Mouse (Mus musculus) stomach, embryonic 16.5 days (tissue): ENCODE measurements at regions not wholly inside any gene's neighbourhood (a gene's known extent, or its start where the extent isn't known, plus 50 kb on each side); places are given as distances from the start of the nearest gene placed in this dataset.

ENCODE experiments used
- ATAC-seq: fragments of 200-750 bp; cut with Nextera tagmentation; 2 replicates; pipeline ENCODE4 v1.8.0; 2017; ENCODE audit warnings: moderate number of reproducible peaks, moderate TSS enrichment; ENCODE audit not compliant: insufficient read depth, low FRiP score
- H3K27ac ChIP-seq: fragments of 300-500 bp; sonication (generic); 2 replicates; pipeline ENCODE4 v1.5.1; 2014; ENCODE audit warnings: low read length
- H3K27me3 ChIP-seq: fragments of 300-500 bp; sonication (generic); 2 replicates; pipeline ENCODE4 v1.6.1; 2014; ENCODE audit warnings: low read length, control low read depth, mixed read lengths; ENCODE audit not compliant: control insufficient read depth, insufficient read depth
- H3K36me3 ChIP-seq: fragments of 300-500 bp; sonication (generic); 2 replicates; pipeline ENCODE4 v1.6.1; 2014; ENCODE audit warnings: low read length; ENCODE audit not compliant: control insufficient read depth, insufficient read depth
- H3K4me1 ChIP-seq: fragments of 300-500 bp; sonication (generic); 2 replicates; pipeline ENCODE4 v1.6.1; 2014; ENCODE audit warnings: low read length, control low read depth, mixed read lengths; ENCODE audit not compliant: control insufficient read depth, insufficient read depth
- H3K4me2 ChIP-seq: fragments of 300-500 bp; sonication (generic); 2 replicates; pipeline ENCODE4 v1.6.1; 2014; ENCODE audit warnings: low read depth, low read length, mixed read lengths
- H3K4me3 ChIP-seq: fragments of 300-500 bp; sonication (generic); replicated peaks from 2 replicates; pipeline ENCODE4 v1.5.1; 2014; ENCODE audit warnings: mild to moderate bottlenecking, low read length
- H3K9ac ChIP-seq: fragments of 300-500 bp; sonication (generic); 2 replicates; pipeline ENCODE4 v1.6.1; 2014; ENCODE audit warnings: low read length
- H3K9me3 ChIP-seq: fragments of 300-500 bp; sonication (generic); replicated peaks from 2 replicates; pipeline ENCODE4 v1.6.1; 2016; ENCODE audit warnings: low read length, control low read depth; ENCODE audit not compliant: control insufficient read depth
- WGBS: fragments of 180-500 bp; shearing (Covaris S2); extraction: QIAGEN DNeasy Blood & Tissue Kit; methylation state at CpG from one replicate; pipeline ENCODE4 v1.1.7; 2014; 5-methylcytosine and 5-hydroxymethylcytosine counted together

DNA sequence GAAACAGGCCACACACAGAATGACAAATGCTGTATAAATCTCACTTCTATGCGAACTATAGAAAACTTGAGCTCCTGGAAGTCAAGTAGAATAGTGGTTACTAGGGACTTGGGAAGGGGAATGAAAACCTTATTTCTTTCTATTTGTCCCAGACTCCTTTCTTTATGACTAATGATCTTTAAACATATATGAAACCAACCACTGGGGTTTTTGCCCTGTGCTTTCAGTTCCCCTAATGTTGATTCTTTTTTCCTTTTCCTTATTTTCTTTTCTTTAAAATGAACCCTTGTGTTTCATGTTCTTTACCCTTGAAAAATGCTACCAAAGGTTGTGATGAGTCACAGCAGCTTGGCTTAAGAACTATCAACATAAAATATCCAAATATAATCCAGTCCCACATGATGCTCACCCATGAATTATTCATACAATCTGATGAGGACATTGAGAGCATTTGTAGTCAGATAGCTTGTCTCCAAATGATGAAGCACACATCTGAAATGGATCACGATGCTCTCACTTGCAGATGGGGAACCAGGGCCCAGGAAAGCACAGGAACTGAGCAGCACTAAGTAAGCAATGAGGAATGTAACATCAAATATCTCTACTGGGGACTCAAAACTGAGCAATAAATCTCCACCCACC, 470.2 kb upstream of the Ubash3b start:
- 64% methylated on average over 2 of the region's 2 CpGs for WGBS
- Histone ChIP-seq H3K4me3 (no peak overlapping the region), H3K27me3 (no peaks in the 10 kb centered on the region), H3K4me2 (no peak overlapping the region), H3K27ac (no peak overlapping the region), H3K9ac (no peak overlapping the region), H3K9me3 (no peaks in the 10 kb centered on the region), H3K36me3 (no peaks in the 10 kb centered on the region), H3K4me1 (no peaks in the 10 kb centered on the region)
- no peak for ATAC-seq

DNA sequence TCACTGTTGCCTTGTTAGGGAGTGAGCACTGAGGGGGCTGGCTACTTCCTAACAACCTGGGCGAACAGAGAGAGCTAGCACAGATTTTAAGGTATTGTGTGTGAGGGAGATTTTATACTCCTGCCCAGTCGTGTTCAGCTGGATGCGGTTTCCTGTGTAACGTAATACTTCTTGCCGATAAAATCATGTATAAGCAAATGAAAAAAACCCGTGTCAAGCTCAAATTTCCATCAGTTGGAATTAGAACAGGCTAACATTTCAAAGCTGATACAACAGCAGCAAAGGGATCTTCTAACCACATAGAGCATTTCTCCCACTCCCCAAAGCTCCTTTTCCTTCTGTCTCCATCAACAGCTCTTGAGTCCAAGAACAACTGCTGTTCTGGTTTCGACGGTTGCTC, 459.8 kb upstream of the Ubash3b start:
- no peak for ATAC-seq
- H3K9me3 ChIP-seq, result no peaks in the 10 kb centered on the region

DNA sequence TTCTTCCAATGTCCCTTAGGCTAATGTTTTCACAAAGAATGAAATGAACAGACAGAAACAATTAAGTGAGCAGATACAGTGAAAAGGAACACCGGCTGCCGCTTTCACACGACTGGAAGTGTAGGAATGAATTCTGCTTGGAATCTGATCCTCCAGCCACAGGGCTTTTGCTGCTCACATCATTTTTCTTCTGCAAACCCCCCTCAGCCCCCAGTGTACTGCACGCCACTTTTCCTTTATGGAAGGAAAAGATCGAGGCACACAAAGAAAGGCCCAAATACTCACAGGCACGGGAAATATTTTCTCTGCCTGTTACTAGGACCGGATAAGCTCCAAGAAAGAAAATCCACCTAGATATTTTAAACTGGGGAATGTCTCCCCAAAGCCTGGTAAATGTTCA, 452.5 kb upstream of the Ubash3b start:
- WGBS, result 33% methylated on average over 7 of the region's 7 CpGs
- H3K9me3 ChIP-seq, result no peaks in the 10 kb centered on the region
- H3K4me1 ChIP-seq, result 0 out of 2 replicates have a peak, but pooled peaks cover 15% of the 10 kb centered on the region
- H3K4me3 ChIP-seq, result no peak overlapping the region
- H3K36me3 ChIP-seq, result no peaks in the 10 kb centered on the region
- H3K27ac ChIP-seq, result peak overlapping the region; percentile 68
- no peak overlapping the region for H3K9ac ChIP-seq
- no peak for ATAC-seq
- H3K27me3 ChIP-seq, result no peaks in the 10 kb centered on the region
- H3K4me2 ChIP-seq, result 0 out of 2 replicates have a peak overlapping the region, but pooled peaks have one; percentile 17

More for the DNA sequence above, 459.8 kb upstream of the Ubash3b start:
- Histone ChIP-seq H3K4me3 (no peak overlapping the region), H3K36me3 (no peaks in the 10 kb centered on the region), H3K9ac (no peak overlapping the region), H3K4me2 (no peak overlapping the region), H3K27ac (no peak overlapping the region), H3K27me3 (no peaks in the 10 kb centered on the region), H3K4me1 (no peaks in the 10 kb centered on the region)
- WGBS, result 59% methylated on average over 8 of the region's 8 CpGs

DNA sequence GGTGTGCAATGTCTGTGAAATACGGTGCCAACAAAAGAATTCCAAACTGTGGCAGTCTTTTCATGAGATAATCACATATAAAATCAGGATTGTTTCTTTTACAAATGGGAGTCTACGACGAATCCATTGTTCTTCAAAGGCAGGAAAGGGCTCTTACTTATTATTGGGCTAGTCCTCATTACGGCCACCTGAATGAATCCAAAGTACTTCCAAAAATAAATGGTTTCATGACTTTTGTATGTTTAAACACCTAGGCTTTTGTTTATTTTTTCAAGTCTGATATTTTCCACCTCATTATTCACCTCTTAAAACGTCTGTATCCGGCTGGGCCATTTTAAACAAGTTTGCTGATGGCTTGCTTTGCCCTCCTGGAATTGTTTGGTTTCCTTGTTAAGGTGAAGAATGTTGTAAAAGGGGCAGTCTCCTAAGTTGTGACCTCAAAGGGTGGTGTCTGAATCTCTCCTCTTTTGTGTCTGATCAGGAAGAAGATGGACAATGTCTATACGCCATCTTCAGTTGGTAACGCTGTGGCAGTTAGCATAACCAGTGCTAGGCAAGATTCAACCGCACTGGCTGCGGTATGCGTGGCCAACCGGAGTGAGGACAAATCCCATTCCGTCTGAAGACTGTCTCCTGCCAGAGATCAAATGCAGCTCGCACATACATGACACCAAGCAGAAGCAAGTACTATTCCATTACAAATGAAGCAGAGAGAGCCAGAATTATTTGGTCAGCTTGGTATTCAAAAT, 451.5 kb upstream of the Ubash3b start:
- Histone ChIP-seq H3K9ac (no peak overlapping the region), H3K27ac (peak overlapping the region; percentile 49; the same call in 1 of the 2 replicates), H3K27me3 (no peaks in the 10 kb centered on the region), H3K4me2 (peak overlapping the region; percentile 56), H3K9me3 (no peaks in the 10 kb centered on the region), H3K4me3 (no peak overlapping the region), H3K36me3 (no peaks in the 10 kb centered on the region), H3K4me1 (0 out of 2 replicates have a peak, but pooled peaks cover 15% of the 10 kb centered on the region)
- 46% methylated on average over 14 of the region's 14 CpGs for WGBS
- no peak for ATAC-seq

DNA sequence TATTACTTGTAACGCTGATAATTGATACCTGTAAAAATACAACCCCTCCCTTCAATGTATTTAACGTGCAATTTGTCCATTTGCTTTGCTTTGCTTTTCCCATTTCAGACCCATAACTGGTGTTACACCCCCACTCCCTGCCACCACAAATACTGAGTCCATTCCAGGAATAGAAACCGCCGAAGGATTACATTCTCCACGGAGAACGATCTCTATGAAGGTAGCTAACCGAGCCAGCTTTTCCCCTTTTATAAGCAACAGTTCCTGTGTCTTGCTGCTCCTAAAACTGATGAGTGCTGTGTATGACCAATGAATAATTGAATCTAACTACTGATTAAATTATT, 450.9 kb upstream of the Ubash3b start:
- H3K9ac ChIP-seq, result no peak overlapping the region
- no peaks in the 10 kb centered on the region for H3K9me3 ChIP-seq
- no peaks in the 10 kb centered on the region for H3K27me3 ChIP-seq
- peak overlapping the region; percentile 18 for H3K4me3 ChIP-seq
- H3K4me1 ChIP-seq, result 0 out of 2 replicates have a peak, but pooled peaks cover 15% of the 10 kb centered on the region
- peak overlapping the region; percentile 56 for H3K4me2 ChIP-seq
- no peak overlapping the region for H3K27ac ChIP-seq
- peak; percentile 64; the same call in 1 of the 2 replicates for ATAC-seq
- H3K36me3 ChIP-seq, result no peaks in the 10 kb centered on the region
- 5% methylated on average over 7 of the region's 7 CpGs for WGBS

DNA sequence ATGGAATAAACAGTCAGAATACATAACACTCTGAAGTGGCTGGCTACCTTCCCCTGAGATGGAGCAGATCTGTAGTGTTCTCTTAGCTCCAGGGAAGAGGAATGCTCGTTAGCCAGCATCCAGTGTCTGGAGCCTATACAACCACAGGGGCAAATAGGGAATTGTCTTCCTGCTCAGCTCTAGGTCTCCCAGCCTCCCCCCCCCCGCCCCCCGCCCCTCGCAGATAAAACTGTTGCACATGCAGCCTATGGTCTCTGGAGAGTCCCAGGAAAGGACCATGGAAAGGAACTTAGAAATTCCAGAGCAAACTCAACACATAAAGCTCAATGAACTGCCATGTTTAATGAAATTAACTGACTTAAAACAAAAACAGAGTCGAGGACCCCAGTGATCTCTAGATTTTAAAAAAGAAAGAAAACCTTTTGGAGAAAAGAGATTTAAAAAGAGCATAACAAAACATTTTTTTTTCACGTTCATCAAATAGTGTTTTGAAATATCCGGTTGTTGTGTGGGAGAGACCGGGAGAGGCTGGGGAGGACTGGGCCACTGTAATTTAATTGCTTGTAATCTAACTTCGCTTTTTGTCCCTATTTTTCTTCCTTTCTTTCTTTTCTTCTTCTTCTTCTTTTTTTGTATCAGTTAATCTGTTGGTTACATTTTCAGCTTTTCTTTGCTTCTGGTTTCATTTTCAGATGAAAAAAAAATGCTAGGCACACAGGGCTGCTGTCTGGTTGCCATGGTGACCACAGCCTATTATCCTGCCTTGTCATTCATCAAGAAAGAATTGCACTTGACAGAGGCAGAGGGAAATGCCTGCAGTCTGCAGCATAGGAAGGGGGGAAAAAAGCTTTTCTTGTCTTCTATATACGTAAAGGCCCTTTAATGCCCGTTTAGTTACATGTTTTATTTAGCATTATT, 450.3 kb upstream of the Ubash3b start:
- H3K27ac ChIP-seq, result peak overlapping the region; percentile 18
- 11% methylated on average over 11 of the region's 11 CpGs for WGBS
- ATAC-seq, result peak; percentile 68

DNA sequence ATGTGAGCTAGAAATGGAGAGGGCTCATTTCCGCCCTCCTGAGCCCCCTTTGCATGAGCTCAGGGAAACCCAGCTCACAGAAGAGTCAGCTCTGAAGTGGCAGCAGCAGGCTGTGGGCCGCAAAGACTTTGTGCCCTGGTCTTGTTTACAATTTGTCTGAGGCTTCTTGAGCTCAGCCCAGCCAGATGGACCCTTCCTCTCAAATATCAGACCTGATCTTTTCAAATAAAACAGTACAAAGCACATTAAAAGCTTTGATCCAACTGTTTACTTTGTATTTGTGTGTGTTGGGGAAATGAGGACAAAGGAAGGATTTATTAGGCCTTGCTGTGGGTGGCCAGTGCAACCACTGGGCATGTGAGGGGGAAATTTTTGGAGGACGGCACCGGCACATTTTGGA, 448.9 kb upstream of the Ubash3b start:
- 42% methylated on average over 4 of the region's 4 CpGs for WGBS

More for the DNA sequence above, 450.3 kb upstream of the Ubash3b start:
- Histone ChIP-seq H3K9me3 (no peaks in the 10 kb centered on the region), H3K27me3 (no peaks in the 10 kb centered on the region), H3K36me3 (no peaks in the 10 kb centered on the region), H3K4me2 (peak overlapping the region; percentile 56), H3K4me3 (peak overlapping the region; percentile 18), H3K9ac (peak overlapping the region; percentile 49; the same call in 1 of the 2 replicates), H3K4me1 (0 out of 2 replicates have a peak, but pooled peaks cover 15% of the 10 kb centered on the region)

DNA sequence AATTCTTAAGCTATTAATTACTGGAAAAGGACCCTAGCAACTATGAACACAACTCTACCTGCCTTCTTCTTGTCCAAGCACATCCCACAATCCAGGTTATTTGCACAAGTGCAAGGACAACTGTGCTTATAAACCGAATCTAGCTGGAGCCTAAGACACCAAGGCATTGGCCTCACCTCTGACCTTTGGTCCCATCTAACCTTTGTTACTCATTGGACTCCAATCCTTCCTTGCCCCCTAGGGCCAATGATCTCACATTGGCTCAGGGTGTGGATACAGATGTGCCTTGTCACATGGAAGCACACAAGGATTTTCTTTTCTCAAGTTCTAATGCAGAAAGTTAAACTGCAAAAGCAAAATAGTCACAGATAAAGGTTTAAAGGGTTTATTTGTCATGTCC, 444.6 kb upstream of the Ubash3b start:
- no peaks in the 10 kb centered on the region for H3K9me3 ChIP-seq
- no peak overlapping the region for H3K4me3 ChIP-seq
- H3K9ac ChIP-seq, result no peak overlapping the region
- WGBS, result 64% methylated on average over 1 of the region's 1 CpGs
- H3K36me3 ChIP-seq, result no peaks in the 10 kb centered on the region
- 0 out of 2 replicates have a peak, but pooled peaks cover under 1% of the 10 kb centered on the region for H3K4me1 ChIP-seq
- H3K27ac ChIP-seq, result no peak overlapping the region
- no peak overlapping the region for H3K4me2 ChIP-seq
- no peak for ATAC-seq
- no peaks in the 10 kb centered on the region for H3K27me3 ChIP-seq

More for the DNA sequence above, 448.9 kb upstream of the Ubash3b start:
- no peak for ATAC-seq
- H3K4me1 ChIP-seq, result 0 out of 2 replicates have a peak, but pooled peaks cover 15% of the 10 kb centered on the region
- H3K4me3 ChIP-seq, result no peak overlapping the region
- no peaks in the 10 kb centered on the region for H3K27me3 ChIP-seq
- no peak overlapping the region for H3K4me2 ChIP-seq
- no peak overlapping the region; the same call in 1 of the 2 replicates for H3K27ac ChIP-seq
- peak overlapping the region; percentile 13; the same call in 1 of the 2 replicates for H3K9ac ChIP-seq
- H3K9me3 ChIP-seq, result no peaks in the 10 kb centered on the region
- no peaks in the 10 kb centered on the region for H3K36me3 ChIP-seq
